Mouse (Mus musculus): Measurements from ENCODE around the gene Mrps2. TPM values are rescaled to one million over a fixed set of nuclear protein-coding genes. Genes with fewer than 3 reads are reported as not detected.

Mrps2 gene
- polyA plus RNA-seq, 1 experiment from 2014 or later = 52.7 TPM

- Histone ChIP-seq H3K27ac (ENCODE audit: low read length) (no peak overlapping the region), H3K9me3 (ENCODE audit: control insufficient read depth, low read length) (no peaks in the 10 kb centered on the region), H3K4me2 (ENCODE audit: low read depth, low read length) (no peak overlapping the region), H3K27me3 (ENCODE audit: control insufficient read depth, insufficient read depth, low read depth, low read length) (no peaks in the 10 kb centered on the region), H3K4me3 (ENCODE audit: low read length) (no peak overlapping the region), H3K4me1 (replicated peaks; ENCODE audit: control insufficient read depth, insufficient read depth, low read length) (peaks cover 5% of the 10 kb centered on the region; the same call in 1 of the 2 replicates), H3K9ac (ENCODE audit: low read length) (no peak overlapping the region), H3K36me3 (ENCODE audit: control insufficient read depth, insufficient read depth, low read length) (no peaks in the 10 kb centered on the region)
- ATAC-seq (ENCODE audit: low read depth) = no peak
- WGBS = 58% methylated on average over 2 of the region's 2 CpGs
These were observed 26.7 kb downstream of the Mrps2 start for GRCm38 (mm10) chr2:28494521-28494920.

GRCm38 (mm10) chr2:28495207-28495756 lies 27.4 kb downstream of the Mrps2 start:
- 59% methylated on average over 14 of the region's 14 CpGs for WGBS
- no peaks in the 10 kb centered on the region for H3K27me3 ChIP-seq (ENCODE audit: control insufficient read depth, insufficient read depth, low read depth, low read length)
- no peak overlapping the region for H3K4me2 ChIP-seq (ENCODE audit: low read depth, low read length)
- no peak overlapping the region for H3K27ac ChIP-seq (ENCODE audit: low read length)
- H3K36me3 ChIP-seq (ENCODE audit: control insufficient read depth, insufficient read depth, low read length) = no peaks in the 10 kb centered on the region
- H3K9ac ChIP-seq (ENCODE audit: low read length) = no peak overlapping the region
- H3K9me3 ChIP-seq (ENCODE audit: control insufficient read depth, low read length) = no peaks in the 10 kb centered on the region
- no peak for ATAC-seq (ENCODE audit: low read depth)
- H3K4me3 ChIP-seq (ENCODE audit: low read length) = no peak overlapping the region
- peaks cover 5% of the 10 kb centered on the region; the same call in 1 of the 2 replicates for H3K4me1 ChIP-seq (replicated peaks; ENCODE audit: control insufficient read depth, insufficient read depth, low read length)

GRCm38 (mm10) chr2:28495801-28496595 lies 28.1 kb downstream of the Mrps2 start:
- Histone ChIP-seq H3K4me1 (replicated peaks; ENCODE audit: control insufficient read depth, insufficient read depth, low read length) (peaks cover 5% of the 10 kb centered on the region; the same call in 1 of the 2 replicates), H3K27me3 (ENCODE audit: control insufficient read depth, insufficient read depth, low read depth, low read length) (no peaks in the 10 kb centered on the region), H3K36me3 (ENCODE audit: control insufficient read depth, insufficient read depth, low read length) (no peaks in the 10 kb centered on the region), H3K27ac (ENCODE audit: low read length) (peak overlapping the region; percentile 1; the same call in 1 of the 2 replicates), H3K4me2 (ENCODE audit: low read depth, low read length) (no peak overlapping the region), H3K9me3 (ENCODE audit: control insufficient read depth, low read length) (no peaks in the 10 kb centered on the region), H3K9ac (ENCODE audit: low read length) (0 out of 2 replicates have a peak overlapping the region, but pooled peaks have one; percentile 0), H3K4me3 (ENCODE audit: low read length) (no peak overlapping the region)
- no peak for ATAC-seq (ENCODE audit: low read depth)
- WGBS = 74% methylated on average over 16 of the region's 16 CpGs

- no peak within 1 kb of the TSS for H3K4me3 ChIP-seq (ENCODE audit: low read length)
- WGBS = 73% methylated on average over 5 of the region's 5 CpGs
- H3K27ac ChIP-seq (ENCODE audit: low read length) = peak within 1 kb of the TSS; percentile 1; the same call in 1 of the 2 replicates
- no peak within 1 kb of the TSS for H3K4me2 ChIP-seq (ENCODE audit: low read depth, low read length)
- no peaks in the 10 kb centered on the region for H3K27me3 ChIP-seq (ENCODE audit: control insufficient read depth, insufficient read depth, low read depth, low read length)
- 0 out of 2 replicates have a peak within 1 kb of the TSS, but pooled peaks have one; percentile 0 for H3K9ac ChIP-seq (ENCODE audit: low read length)
- peak; percentile 34 for ATAC-seq (ENCODE audit: low read depth)
- H3K36me3 ChIP-seq (ENCODE audit: control insufficient read depth, insufficient read depth, low read length) = no peaks in the 10 kb centered on the region
- H3K4me1 ChIP-seq (replicated peaks; ENCODE audit: control insufficient read depth, insufficient read depth, low read length) = peaks cover 5% of the 10 kb centered on the region; the same call in 1 of the 2 replicates
- H3K9me3 ChIP-seq (ENCODE audit: control insufficient read depth, low read length) = no peaks in the 10 kb centered on the region
These were observed 28.8 kb downstream of the Mrps2 start, which contains the start of gene Gbgt1 for GRCm38 (mm10) chr2:28496671-28497070. Gbgt1 (plus strand) TSS chr2:28496891.

DNA sequence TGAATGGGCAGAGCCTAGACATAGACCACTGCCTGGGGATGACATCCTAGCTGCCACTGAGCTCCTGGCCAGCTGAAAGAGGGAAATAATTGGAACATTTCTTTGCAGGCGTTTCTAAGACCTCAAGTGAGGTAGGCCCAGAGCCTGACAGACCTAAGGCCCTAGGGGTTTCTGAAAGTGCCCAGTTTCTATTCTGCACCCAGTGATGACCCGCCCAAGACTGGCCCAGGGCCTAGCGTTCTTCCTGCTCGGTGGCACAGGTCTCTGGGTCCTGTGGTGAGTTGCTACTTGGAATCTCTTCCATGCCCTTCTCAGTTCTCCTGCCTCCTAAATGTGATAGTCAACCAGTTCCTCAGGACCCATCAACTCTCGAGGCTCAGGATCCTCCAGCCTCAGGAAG lies 29.7 kb downstream of the Mrps2 start:
- Histone ChIP-seq H3K4me1 (replicated peaks; ENCODE audit: control insufficient read depth, insufficient read depth, low read length) (peaks cover 5% of the 10 kb centered on the region; the same call in 1 of the 2 replicates), H3K36me3 (ENCODE audit: control insufficient read depth, insufficient read depth, low read length) (no peaks in the 10 kb centered on the region), H3K4me2 (ENCODE audit: low read depth, low read length) (no peak overlapping the region), H3K4me3 (ENCODE audit: low read length) (no peak overlapping the region), H3K9ac (ENCODE audit: low read length) (no peak overlapping the region), H3K27me3 (ENCODE audit: control insufficient read depth, insufficient read depth, low read depth, low read length) (no peaks in the 10 kb centered on the region), H3K27ac (ENCODE audit: low read length) (no peak overlapping the region), H3K9me3 (ENCODE audit: control insufficient read depth, low read length) (no peaks in the 10 kb centered on the region)
- 74% methylated on average over 5 of the region's 5 CpGs for WGBS
- no peak for ATAC-seq (ENCODE audit: low read depth)

DNA sequence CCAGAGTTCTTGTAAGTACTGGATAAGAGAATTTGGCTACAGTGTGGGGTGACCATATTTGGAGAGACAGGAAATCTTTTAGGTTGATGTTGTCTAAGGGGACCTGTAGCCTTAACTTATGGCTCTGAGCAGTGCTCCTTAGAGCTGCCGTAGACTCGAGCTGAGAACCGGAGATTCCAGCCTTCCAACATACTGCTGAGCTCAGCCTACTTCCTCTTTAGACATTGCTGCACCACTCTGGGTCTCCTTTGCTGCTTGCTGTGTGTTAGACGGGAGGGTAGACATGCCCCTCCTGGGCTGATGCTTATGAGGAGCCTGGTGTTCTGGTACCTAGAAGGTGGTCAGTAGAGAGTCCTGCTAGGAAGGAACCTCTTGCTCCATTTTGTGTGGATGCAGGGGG lies 30.6 kb downstream of the Mrps2 start:
- H3K4me1 ChIP-seq (replicated peaks; ENCODE audit: control insufficient read depth, insufficient read depth, low read length) = peaks cover 5% of the 10 kb centered on the region; the same call in 1 of the 2 replicates
- WGBS = 70% methylated on average over 4 of the region's 4 CpGs
- no peak for ATAC-seq (ENCODE audit: low read depth)
- no peak overlapping the region for H3K4me2 ChIP-seq (ENCODE audit: low read depth, low read length)
- no peaks in the 10 kb centered on the region for H3K9me3 ChIP-seq (ENCODE audit: control insufficient read depth, low read length)
- no peak overlapping the region for H3K4me3 ChIP-seq (ENCODE audit: low read length)
- H3K27ac ChIP-seq (ENCODE audit: low read length) = no peak overlapping the region
- no peaks in the 10 kb centered on the region for H3K27me3 ChIP-seq (ENCODE audit: control insufficient read depth, insufficient read depth, low read depth, low read length)
- no peaks in the 10 kb centered on the region for H3K36me3 ChIP-seq (ENCODE audit: control insufficient read depth, insufficient read depth, low read length)
- H3K9ac ChIP-seq (ENCODE audit: low read length) = no peak overlapping the region

GRCm38 (mm10) chr2:28502987-28503386 lies 35.1 kb downstream of the Mrps2 start:
- no peaks in the 10 kb centered on the region for H3K36me3 ChIP-seq (ENCODE audit: control insufficient read depth, insufficient read depth, low read length)
- WGBS = 67% methylated on average over 10 of the region's 10 CpGs

GRCm38 (mm10) chr2:28504676-28505075 lies 36.8 kb downstream of the Mrps2 start:
- H3K4me3 ChIP-seq (ENCODE audit: low read length) = no peak overlapping the region
- 82% methylated on average over 13 of the region's 13 CpGs for WGBS
- H3K4me1 ChIP-seq (replicated peaks; ENCODE audit: control insufficient read depth, insufficient read depth, low read length) = no peaks in the 10 kb centered on the region
- H3K27ac ChIP-seq (ENCODE audit: low read length) = no peak overlapping the region
- no peak for ATAC-seq (ENCODE audit: low read depth)
- no peak overlapping the region for H3K9ac ChIP-seq (ENCODE audit: low read length)
- no peaks in the 10 kb centered on the region for H3K9me3 ChIP-seq (ENCODE audit: control insufficient read depth, low read length)
- H3K36me3 ChIP-seq (ENCODE audit: control insufficient read depth, insufficient read depth, low read length) = no peaks in the 10 kb centered on the region
- no peak overlapping the region for H3K4me2 ChIP-seq (ENCODE audit: low read depth, low read length)
- H3K27me3 ChIP-seq (ENCODE audit: control insufficient read depth, insufficient read depth, low read depth, low read length) = no peaks in the 10 kb centered on the region

More at GRCm38 (mm10) chr2:28502987-28503386, 35.1 kb downstream of the Mrps2 start:
- Histone ChIP-seq H3K27me3 (ENCODE audit: control insufficient read depth, insufficient read depth, low read depth, low read length) (no peaks in the 10 kb centered on the region), H3K9ac (ENCODE audit: low read length) (no peak overlapping the region), H3K4me2 (ENCODE audit: low read depth, low read length) (no peak overlapping the region), H3K4me3 (ENCODE audit: low read length) (no peak overlapping the region), H3K27ac (ENCODE audit: low read length) (no peak overlapping the region), H3K9me3 (ENCODE audit: control insufficient read depth, low read length) (no peaks in the 10 kb centered on the region), H3K4me1 (replicated peaks; ENCODE audit: control insufficient read depth, insufficient read depth, low read length) (no peaks in the 10 kb centered on the region)
- no peak for ATAC-seq (ENCODE audit: low read depth)

DNA sequence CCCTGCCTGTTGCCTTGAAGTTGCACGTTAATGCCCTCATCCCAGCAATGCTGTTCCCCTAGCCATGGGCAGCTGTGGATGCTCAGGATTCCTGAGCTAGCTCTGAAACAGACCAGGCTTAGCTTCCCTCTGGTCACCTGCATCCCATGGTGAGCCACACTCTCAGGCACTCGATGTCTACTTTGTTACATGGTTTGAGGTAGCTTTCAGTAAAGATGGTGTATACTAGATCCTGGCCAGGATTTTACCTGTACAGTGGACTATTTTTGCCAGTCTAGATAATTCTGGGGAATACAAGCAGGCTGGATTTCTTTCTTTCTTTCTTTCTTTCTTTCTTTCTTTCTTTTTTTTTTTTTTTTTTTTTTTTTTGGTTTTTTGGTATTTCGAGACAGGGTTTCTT lies 37.9 kb downstream of the Mrps2 start, which contains the start of gene Gm10134:
Gm10134 (plus strand) TSS at position 301 of the 400 bp plus-strand sequence.
- Histone ChIP-seq H3K4me2 (ENCODE audit: low read depth, low read length) (no peak within 1 kb of the TSS), H3K36me3 (ENCODE audit: control insufficient read depth, insufficient read depth, low read length) (no peaks in the 10 kb centered on the region), H3K27me3 (ENCODE audit: control insufficient read depth, insufficient read depth, low read depth, low read length) (no peaks in the 10 kb centered on the region), H3K4me1 (replicated peaks; ENCODE audit: control insufficient read depth, insufficient read depth, low read length) (no peaks in the 10 kb centered on the region), H3K9ac (ENCODE audit: low read length) (no peak within 1 kb of the TSS), H3K27ac (ENCODE audit: low read length) (no peak within 1 kb of the TSS), H3K4me3 (ENCODE audit: low read length) (no peak within 1 kb of the TSS), H3K9me3 (ENCODE audit: control insufficient read depth, low read length) (no peaks in the 10 kb centered on the region)
- WGBS = 60% methylated on average over 3 of the region's 3 CpGs
- ATAC-seq (ENCODE audit: low read depth) = no peak

All from lung, embryonic 16.5 days (tissue).